Mouse (Mus musculus) T-helper 2 cell (primary cell): ENCODE measurements at regions not wholly inside any gene's neighbourhood (a gene's known extent, or its start where the extent isn't known, plus 50 kb on each side); places are given as distances from the start of the nearest gene placed in this dataset.

Experiments used
- in situ Hi-C: fragments of 300-600 bp; cut with MboI, MseI; formaldehyde crosslinking; loops from one replicate; pipeline ENCODE4 v1.15.1; 2025; ENCODE audit warnings: high pct_unique_total_duplicates

GRCm38 (mm10) chr2:138820489-138820888 lies 564.1 kb downstream of the Btbd3 start:
- in situ Hi-C loops, result no loop called here

GRCm38 (mm10) chr2:138824873-138825272 lies 568.5 kb downstream of the Btbd3 start:
- in situ Hi-C loops, result no loop called here

GRCm38 (mm10) chr2:138827813-138828570 lies 571.6 kb downstream of the Btbd3 start:
- in situ Hi-C loops, result no loop called here

- in situ Hi-C loops, result no loop called here
Observed at GRCm38 (mm10) chr2:138838846-138839245, 582.5 kb downstream of the Btbd3 start.

- in situ Hi-C loops, result no loop called here
Observed at GRCm38 (mm10) chr2:138859121-138859520, 602.8 kb downstream of the Btbd3 start.

- in situ Hi-C loops, result no loop called here
Observed at GRCm38 (mm10) chr2:138896563-138896962, 597.1 kb upstream of the Sptlc3 start.

GRCm38 (mm10) chr2:138897101-138897500 lies 596.6 kb upstream of the Sptlc3 start:
- in situ Hi-C loops, result no loop called here

- in situ Hi-C loops, result loop anchor here (10.0 kb wide), 1 partner anchor 318 kb away; no protein-coding TSS in a partner anchor
Observed at GRCm38 (mm10) chr2:138937165-138937564, 556.5 kb upstream of the Sptlc3 start.

GRCm38 (mm10) chr2:138939367-138939766 lies 554.3 kb upstream of the Sptlc3 start:
- in situ Hi-C loops, result loop anchor here (10.0 kb wide), 1 partner anchor 315 kb away; no protein-coding TSS in a partner anchor

GRCm38 (mm10) chr2:138966110-138966790 lies 527.5 kb upstream of the Sptlc3 start:
- in situ Hi-C loops, result no loop called here

- in situ Hi-C loops, result no loop called here
Observed at GRCm38 (mm10) chr2:138974548-138974947, 519.2 kb upstream of the Sptlc3 start.

- in situ Hi-C loops, result no loop called here
Observed at GRCm38 (mm10) chr2:138990031-138990430, 503.7 kb upstream of the Sptlc3 start.

GRCm38 (mm10) chr2:139032105-139032812 lies 461.5 kb upstream of the Sptlc3 start:
- in situ Hi-C loops, result no loop called here

GRCm38 (mm10) chr2:139034800-139035199 lies 458.9 kb upstream of the Sptlc3 start:
- in situ Hi-C loops, result no loop called here

- in situ Hi-C loops, result no loop called here
Observed at GRCm38 (mm10) chr2:139041671-139042273, 451.9 kb upstream of the Sptlc3 start.

- in situ Hi-C loops, result no loop called here
Observed at GRCm38 (mm10) chr2:139044684-139045083, 449.0 kb upstream of the Sptlc3 start.

- in situ Hi-C loops, result no loop called here
Observed at GRCm38 (mm10) chr2:139055249-139055648, 438.5 kb upstream of the Sptlc3 start.

GRCm38 (mm10) chr2:139069276-139069961 lies 424.3 kb upstream of the Sptlc3 start:
- in situ Hi-C loops, result no loop called here

GRCm38 (mm10) chr2:139071690-139072089 lies 422.0 kb upstream of the Sptlc3 start:
- in situ Hi-C loops, result no loop called here

- in situ Hi-C loops, result no loop called here
Observed at GRCm38 (mm10) chr2:139093487-139094066, 400.1 kb upstream of the Sptlc3 start.

- in situ Hi-C loops, result no loop called here
Observed at GRCm38 (mm10) chr2:139111669-139112068, 382.0 kb upstream of the Sptlc3 start.
